Mouse (Mus musculus) heart, postnatal 0 days (tissue): ENCODE measurements around the gene Ntrk3. TPM values are rescaled to one million over a fixed set of nuclear protein-coding genes. Genes with fewer than 3 reads are reported as not detected.
A peak's percentile ranks its signal among the peaks of the same experiment; 100 is the strongest.

Experiments
- ATAC-seq: fragments of 200-750 bp; cut with Nextera tagmentation; 2 replicates; pipeline ENCODE4 v1.8.0; 2017; ENCODE audit warnings: low read depth, moderate number of reproducible peaks, moderate library complexity; ENCODE audit not compliant: insufficient read depth
- DNase-seq: peaks from one replicate; pipeline ENCODE4 v3.0.0-alpha.2; 2016; ENCODE audit warnings: low spot score
- H3K27ac ChIP-seq: fragments of 300-500 bp; sonication (generic); 2 replicates; pipeline ENCODE4 v1.5.1; 2014; ENCODE audit warnings: low read depth, mild to moderate bottlenecking
- H3K27me3 ChIP-seq: fragments of 300-500 bp; sonication (generic); 2 replicates; pipeline ENCODE4 v1.6.1; 2014; ENCODE audit warnings: low read length, mixed read lengths; ENCODE audit not compliant: control insufficient read depth, insufficient read depth
- H3K36me3 ChIP-seq: fragments of 300-500 bp; sonication (generic); replicated peaks from 2 replicates; pipeline ENCODE4 v1.6.1; 2014; ENCODE audit warnings: low read length, mixed read lengths; ENCODE audit not compliant: control insufficient read depth, insufficient read depth
- H3K4me1 ChIP-seq: fragments of 300-500 bp; sonication (generic); 2 replicates; pipeline ENCODE4 v1.6.1; 2014; ENCODE audit warnings: antibody characterized with exemption; ENCODE audit not compliant: control insufficient read depth, insufficient read depth
- H3K4me2 ChIP-seq: fragments of 300-500 bp; sonication (generic); 2 replicates; pipeline ENCODE4 v1.6.1; 2014; ENCODE audit warnings: low read depth, mild to moderate bottlenecking, low read length, moderate library complexity
- H3K4me3 ChIP-seq: fragments of 300-500 bp; sonication (generic); 2 replicates; pipeline ENCODE4 v1.5.1; 2014; ENCODE audit warnings: low read depth, low read length
- H3K9ac ChIP-seq: fragments of 300-500 bp; sonication (generic); replicated peaks from 2 replicates; pipeline ENCODE4 v1.6.1; 2014; ENCODE audit warnings: low read depth, low read length, mixed read lengths
- H3K9me3 ChIP-seq: fragments of 300-500 bp; sonication (generic); replicated peaks from 2 replicates; pipeline ENCODE4 v1.6.1; 2016; ENCODE audit warnings: low read length; ENCODE audit not compliant: control insufficient read depth
- CTCF ChIP-seq: IDR thresholded peaks from 2 replicates; pipeline ENCODE4 v1.5.1; 2016; ENCODE audit warnings: antibody characterized with exemption, control low read depth, low read depth
- EP300 ChIP-seq: IDR thresholded peaks from 2 replicates; pipeline ENCODE4 v1.6.1; 2016; ENCODE audit warnings: antibody characterized with exemption, low read depth
- WGBS: fragments of 180-500 bp; shearing (Covaris S2); extraction: QIAGEN DNeasy Blood & Tissue Kit; methylation state at CpG from one replicate; pipeline ENCODE4 v1.1.7; 2014; 5-methylcytosine and 5-hydroxymethylcytosine counted together
- polyA plus RNA-seq: library from polyadenylated mRNA; unstranded; fragments of >200 nt; fragmentation: Nextera tagmentation; extraction: Ambion mirVana; gene quantifications from 2 replicates; pipeline ENCODE4 v1.2.1, GENCODE M21; 2015
- total RNA-seq: library from RNA; depleted of rRNA; stranded (reverse); fragments of >200 nt; gene quantifications from 2 replicates; pipeline ENCODE4 v1.2.3, GENCODE M21; 2014; ENCODE audit warnings: low replicate concordance; rRNA removed

The Ntrk3 gene
- total RNA-seq (2.2 and 4.2 TPM in 2 replicates), polyA plus RNA-seq (0.88 and 1.1 TPM in 2 replicates)

DNA sequence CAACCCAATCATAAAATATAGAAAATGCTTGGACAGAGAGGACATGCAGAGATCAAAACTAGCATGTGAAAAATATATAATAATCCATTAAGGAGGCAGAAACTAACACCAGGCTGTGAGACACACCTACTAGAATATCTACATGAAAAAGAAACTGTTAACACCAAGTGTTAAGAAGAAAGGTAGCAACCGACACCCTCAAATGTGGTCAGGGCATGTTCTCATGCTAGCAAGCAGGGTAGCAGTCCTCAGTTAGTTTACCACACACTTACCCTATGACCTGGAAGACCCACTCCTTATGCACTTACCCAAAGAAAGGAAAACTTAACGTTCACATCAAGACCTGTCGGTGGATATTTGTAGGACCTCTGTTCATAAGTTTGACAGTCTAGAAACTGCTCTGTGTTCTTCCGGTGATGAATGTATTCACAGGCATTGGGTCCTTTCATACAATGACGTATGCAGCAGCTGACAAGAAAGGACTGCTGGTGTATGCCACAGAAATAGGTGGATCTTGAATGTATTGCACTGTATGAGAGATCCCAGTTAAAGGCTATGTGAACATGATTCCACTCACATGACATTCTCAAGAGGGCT lies at the start of gene Ntrk3:
Gene Ntrk3 (minus strand): TSS at position 399 of the 597 bp plus-strand sequence.
- ATAC-seq = no peak
- no peak within 1 kb of the TSS for H3K4me2 ChIP-seq
- H3K9ac ChIP-seq = no peak within 1 kb of the TSS
- H3K4me1 ChIP-seq = no peaks in the 10 kb centered on the region
- no peaks in the 10 kb centered on the region for H3K9me3 ChIP-seq
- no peaks in the 10 kb centered on the region for H3K27me3 ChIP-seq
- peak within 1 kb of the TSS; percentile 38; the same call in 1 of the 2 replicates for H3K27ac ChIP-seq
- TF ChIP-seq EP300 (no peak), CTCF (no peak)
- no peak for DNase-seq
- H3K36me3 ChIP-seq = no peaks in the 10 kb centered on the region
- 0 out of 2 replicates have a peak within 1 kb of the TSS, but pooled peaks have one; percentile 3 for H3K4me3 ChIP-seq
- 72% methylated on average over 5 of the region's 5 CpGs for WGBS

GRCm38 (mm10) chr7:78785906-78786305 lies 48.1 kb upstream of the Ntrk3 start:
- Histone ChIP-seq H3K9me3 (no peaks in the 10 kb centered on the region), H3K27me3 (no peaks in the 10 kb centered on the region), H3K36me3 (peaks cover 30% of the 10 kb centered on the region), H3K4me2 (no peak overlapping the region), H3K4me3 (no peak overlapping the region), H3K9ac (no peak overlapping the region), H3K4me1 (peaks cover 9% of the 10 kb centered on the region), H3K27ac (no peak overlapping the region)
- ATAC-seq (no peak), DNase-seq (no peak)
- TF ChIP-seq CTCF (no peak), EP300 (no peak)
- 41% methylated on average over 5 of the region's 5 CpGs for WGBS

- Histone ChIP-seq H3K27me3 (no peaks in the 10 kb centered on the region), H3K27ac (peak within 1 kb of the TSS; percentile 59), H3K4me2 (peak within 1 kb of the TSS; percentile 90), H3K4me1 (peaks cover 9% of the 10 kb centered on the region), H3K9me3 (no peaks in the 10 kb centered on the region), H3K9ac (peak within 1 kb of the TSS; percentile 81), H3K36me3 (peaks cover 29% of the 10 kb centered on the region), H3K4me3 (peak within 1 kb of the TSS; percentile 88)
- under 1% methylated on average over 44 of the region's 44 CpGs for WGBS
- TF ChIP-seq CTCF = no peak
- TF ChIP-seq EP300 = peak; percentile 85
- peak; percentile 99 for ATAC-seq
- peak; percentile 78 for DNase-seq
Measured at GRCm38 (mm10) chr7:78782639-78783581, 45.1 kb upstream of the Ntrk3 start, which contains the start of the genes Mrps11 and Mrpl46. Gene Mrps11, plus strand, starts transcription at chr7:78783119. Gene Mrpl46, minus strand, starts transcription at chr7:78783531.

DNA sequence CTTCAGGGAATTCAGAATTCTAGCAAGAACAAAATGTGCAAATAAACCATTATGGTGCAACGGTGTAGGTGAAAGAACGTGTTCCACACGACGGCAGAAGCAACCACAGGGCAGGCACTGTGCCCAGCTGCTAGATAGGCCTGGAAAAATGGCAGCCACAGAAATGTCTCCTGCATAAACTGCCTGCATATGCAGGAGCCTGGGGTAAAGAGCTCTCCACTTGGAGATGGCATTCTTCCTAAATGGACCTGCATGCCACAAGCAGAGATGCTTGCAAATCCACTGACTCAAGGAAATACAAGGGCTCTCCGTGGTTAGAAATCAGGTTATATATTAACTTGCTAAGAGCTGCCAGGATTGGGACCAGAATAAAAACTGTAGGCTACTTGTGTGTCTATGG lies 40.9 kb upstream of the Ntrk3 start:
- no peaks in the 10 kb centered on the region for H3K9me3 ChIP-seq
- no peak for ATAC-seq
- H3K4me1 ChIP-seq = peaks cover 9% of the 10 kb centered on the region
- no peak overlapping the region for H3K4me2 ChIP-seq
- no peak overlapping the region for H3K27ac ChIP-seq
- DNase-seq = no peak
- H3K9ac ChIP-seq = no peak overlapping the region
- H3K36me3 ChIP-seq = peaks cover 66% of the 10 kb centered on the region
- no peak overlapping the region for H3K4me3 ChIP-seq
- TF ChIP-seq CTCF = no peak
- TF ChIP-seq EP300 = no peak
- WGBS = 97% methylated on average over 5 of the region's 5 CpGs
- no peaks in the 10 kb centered on the region for H3K27me3 ChIP-seq

GRCm38 (mm10) chr7:78770936-78771335 lies 33.1 kb upstream of the Ntrk3 start:
- H3K4me1 ChIP-seq = no peaks in the 10 kb centered on the region
- no peak overlapping the region for H3K4me2 ChIP-seq
- H3K27ac ChIP-seq = no peak overlapping the region
- no peak overlapping the region for H3K4me3 ChIP-seq
- DNase-seq (no peak), ATAC-seq (no peak)
- TF ChIP-seq EP300 (no peak), CTCF (no peak)
- peaks cover 27% of the 10 kb centered on the region for H3K36me3 ChIP-seq
- H3K27me3 ChIP-seq = no peaks in the 10 kb centered on the region
- 75% methylated on average over 5 of the region's 5 CpGs for WGBS
- H3K9ac ChIP-seq = no peak overlapping the region
- no peaks in the 10 kb centered on the region for H3K9me3 ChIP-seq
